Mouse (Mus musculus): Measurements from ENCODE around the gene Fbxl13. TPM values are rescaled to one million over a fixed set of nuclear protein-coding genes. Genes with fewer than 3 reads are reported as not detected.

The Fbxl13 gene
- total and polyA plus RNA-seq, 3 experiments, result 0.13 to 0.23 TPM; not detected in 1

- no peaks in the 10 kb centered on the region for H3K79me2 ChIP-seq (ENCODE audit: control insufficient read depth, insufficient read depth, low read length, poor library complexity)
- TF ChIP-seq GABPA (IDR thresholded peaks at IDR 0.05; ENCODE audit: low read depth, low read length) (no peak), EP300 (IDR thresholded peaks at IDR 0.05; ENCODE audit: low read depth in 1 of 2, low read length in 2 of 2) (no peak), MYC (IDR thresholded peaks at IDR 0.05; ENCODE audit: low read depth, low read length) (no peak), ZMIZ1 (IDR thresholded peaks at IDR 0.05; ENCODE audit: low read depth, low read length) (no peak), MAZ (IDR thresholded peaks at IDR 0.05; ENCODE audit: low read depth, low read length) (no peak), RAD21 (IDR thresholded peaks at IDR 0.05; ENCODE audit: low read depth, low read length) (no peak), ZKSCAN1 (IDR thresholded peaks at IDR 0.05; ENCODE audit: low read depth, low read length) (no peak), GATA1 (IDR thresholded peaks at IDR 0.05; ENCODE audit: low read depth, low read length) (no peak), TAL1 (IDR thresholded peaks at IDR 0.05; ENCODE audit: low read length) (no peak), MEF2A (IDR thresholded peaks at IDR 0.05; ENCODE audit: extremely low read depth, insufficient replicate concordance, low read depth, low read length, poor library complexity, severe bottlenecking) (no peak), HCFC1 (IDR thresholded peaks at IDR 0.05; ENCODE audit: low read depth, low read length) (no peak)
- peaks cover 2% of the 10 kb centered on the region in 2 experiments for H3K27me3 ChIP-seq (ENCODE audit: control insufficient read depth in 1 of 2, insufficient read depth in 2 of 2, low read length in 2 of 2)
- no peak overlapping the region for H3K4me3 ChIP-seq (ENCODE audit: control insufficient read depth in 1 of 2, insufficient read depth in 1 of 2, low read depth in 2 of 2, low read length in 2 of 2)
- H3K36me3 ChIP-seq (ENCODE audit: control insufficient read depth in 1 of 2, insufficient read depth in 2 of 2, low read length in 2 of 2), result peaks cover 0 to 1% of the 10 kb centered on the region in 2 experiments; a peak in 2 of 4 replicates
- no peak for DNase-seq (ENCODE audit: low read depth, low spot score)
- no peaks in the 10 kb centered on the region; a peak in 1 of 4 replicates for H3K4me1 ChIP-seq (ENCODE audit: control insufficient read depth in 1 of 2, insufficient read depth in 2 of 2, low read length in 2 of 2)
- H3K9ac ChIP-seq (ENCODE audit: control insufficient read depth, low read depth, low read length, poor library complexity, severe bottlenecking), result no peak overlapping the region
- H3K9me3 ChIP-seq (replicated peaks; ENCODE audit: insufficient read depth, low read length), result no peaks in the 10 kb centered on the region
- no peak overlapping the region for H3K27ac ChIP-seq (ENCODE audit: control insufficient read depth, low read depth, low read length)
These were observed 53.3 kb downstream of the Fbxl13 start for GRCm38 (mm10) chr5:21592106-21592505.

DNA sequence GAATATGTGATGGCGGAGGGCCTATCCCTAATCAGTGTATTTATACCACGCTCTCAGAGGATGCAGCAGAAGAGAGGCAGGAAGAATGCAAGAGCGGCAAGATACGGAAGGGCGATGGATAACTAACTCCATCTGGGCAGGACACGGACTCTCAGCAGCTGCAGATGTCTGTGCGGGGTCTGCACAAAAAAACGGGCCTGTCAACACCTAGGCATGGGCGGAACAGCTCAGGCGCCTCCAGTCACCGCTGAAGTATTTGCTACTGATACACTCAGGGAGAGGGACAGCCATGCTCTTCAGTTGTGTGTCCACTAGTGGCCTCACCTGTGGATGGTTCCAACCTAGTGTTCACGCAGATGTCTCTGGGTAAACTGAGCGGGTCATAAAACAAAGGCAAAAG is 57.2 kb downstream of the Fbxl13 start:
- H3K36me3 ChIP-seq (ENCODE audit: control insufficient read depth in 1 of 2, insufficient read depth in 2 of 2, low read length in 2 of 2), result peaks cover 0 to 3% of the 10 kb centered on the region in 2 experiments; a peak in 2 of 4 replicates
- no peak overlapping the region for H3K27ac ChIP-seq (ENCODE audit: control insufficient read depth, low read depth, low read length)
- peaks cover 12 to 13% of the 10 kb centered on the region in 2 experiments for H3K27me3 ChIP-seq (ENCODE audit: control insufficient read depth in 1 of 2, insufficient read depth in 2 of 2, low read length in 2 of 2)
- no peaks in the 10 kb centered on the region; a peak in 1 of 4 replicates for H3K4me1 ChIP-seq (ENCODE audit: control insufficient read depth in 1 of 2, insufficient read depth in 2 of 2, low read length in 2 of 2)
- H3K4me3 ChIP-seq (ENCODE audit: control insufficient read depth in 1 of 2, insufficient read depth in 1 of 2, low read depth in 2 of 2, low read length in 2 of 2), result no peak overlapping the region
- H3K9me3 ChIP-seq (replicated peaks; ENCODE audit: insufficient read depth, low read length), result no peaks in the 10 kb centered on the region
- H3K9ac ChIP-seq (ENCODE audit: control insufficient read depth, low read depth, low read length, poor library complexity, severe bottlenecking), result no peak overlapping the region
- no peaks in the 10 kb centered on the region for H3K79me2 ChIP-seq (ENCODE audit: control insufficient read depth, insufficient read depth, low read length, poor library complexity)
- TF ChIP-seq ZMIZ1 (IDR thresholded peaks at IDR 0.05; ENCODE audit: low read depth, low read length) (no peak), CHD1 (IDR thresholded peaks at IDR 0.05; ENCODE audit: low read depth, low read length) (no peak), POLR2A (IDR thresholded peaks at IDR 0.05; ENCODE audit: control insufficient read depth in 1 of 2, insufficient read depth in 1 of 2, low read depth in 1 of 2, low read length in 2 of 2, poor library complexity in 1 of 2) (no peak), SIN3A (IDR thresholded peaks at IDR 0.05; ENCODE audit: low read length) (no peak), HCFC1 (IDR thresholded peaks at IDR 0.05; ENCODE audit: low read depth, low read length) (no peak), USF1 (IDR thresholded peaks at IDR 0.05; ENCODE audit: low read depth, low read length) (no peak), ELF1 (IDR thresholded peaks at IDR 0.05; ENCODE audit: low read depth, low read length) (no peak)
- no peak for DNase-seq (ENCODE audit: low read depth, low spot score)
